Mouse (Mus musculus): ENCODE measurements at regions not wholly inside any gene's neighbourhood (a gene's known extent, or its start where the extent isn't known, plus 50 kb on each side); places are given as distances from the start of the nearest gene placed in this dataset.

GRCm38 (mm10) chr11:22640371-22640990, 128.6 kb downstream of the Tmem17 start:
- TF ChIP-seq CTCF (IDR thresholded peaks at IDR 0.05; ENCODE audit: low read depth), result no peak
- TF ChIP-seq EP300 (IDR thresholded peaks at IDR 0.05; ENCODE audit: low read depth), result no peak
